Mouse (Mus musculus) G1E (cell line): ENCODE results near the gene C530008M17Rik.

Source experiments
- CTCF ChIP-seq: IDR thresholded peaks from 2 replicates; pipeline ENCODE4 v1.5.1; 2012; ENCODE audit warnings: low read depth, low read length, inconsistent platforms, mixed read lengths
- TAL1 ChIP-seq: conservative IDR thresholded peaks from 2 replicates; pipeline ENCODE4 v1.6.1; 2012; ENCODE audit warnings: low read depth, low read length, inconsistent platforms, mixed read lengths

DNA sequence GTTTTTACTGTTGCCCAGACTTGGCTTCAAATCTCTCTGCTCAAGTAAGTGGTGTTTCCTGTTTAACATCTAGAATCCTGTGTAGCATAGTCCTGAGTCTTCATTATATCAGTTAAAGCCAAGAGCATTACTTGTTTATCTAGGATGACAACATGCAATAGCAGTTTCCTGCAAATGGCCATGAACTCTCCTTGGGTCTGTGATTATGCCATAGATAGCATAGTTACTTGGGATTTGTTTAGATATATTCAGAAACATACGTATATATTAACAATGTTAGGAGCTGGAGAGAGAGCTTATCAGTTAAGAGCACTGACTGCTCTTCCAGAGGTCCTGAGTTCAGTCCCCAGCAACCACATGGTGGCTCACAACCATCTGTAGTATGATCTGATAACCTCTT, 28.5 kb upstream of the C530008M17Rik start:
- TF ChIP-seq CTCF = no peak
- peak; percentile 54 for TF ChIP-seq TAL1
